21 mouse cellular contexts compared by ENCODE assay signal in genomic region chr2:25987817-25988216, GRCm38 (mm10).
"Had no signal": no experiment of that assay in that cellular context is flagged by ENCODE, and none has a peak within 500 bp of the region (broad histone marks: within the 10 kb centered on the region; RNA-seq: fewer than 3 reads in every experiment).

No protein-coding gene starts in this region.

- H3K9me3 ChIP-seq: liver, embryonic 15.5 days; lung, embryonic 15.5 days; megakaryocyte, embryonic 14.5 days; midbrain, embryonic 13.5 days; midbrain, embryonic 15.5 days; stomach, embryonic 15.5 days had no signal

- DNase-seq: liver, postnatal 0 days; lung, adult 2 months; lung, postnatal 14 days; lung, postnatal 36 days; retina, postnatal 1 day; right cerebral cortex, adult 18-20 months; right cerebral cortex, postnatal 25 days; right cerebral cortex, postnatal 4 days; thymus, adult 2 months; thymus, postnatal 25 days; thymus, postnatal 4 days had no signal

- H3K9ac ChIP-seq: liver, embryonic 15.5 days; liver, postnatal 0 days; lung, embryonic 15.5 days; midbrain, embryonic 13.5 days; midbrain, embryonic 15.5 days; stomach, embryonic 15.5 days had no signal

- ATAC-seq: liver, postnatal 0 days; lung, postnatal 0 days; midbrain, embryonic 13.5 days; midbrain, embryonic 15.5 days had no signal

- H3K27me3 ChIP-seq: lung, embryonic 15.5 days; midbrain, embryonic 13.5 days; midbrain, embryonic 15.5 days; stomach, embryonic 15.5 days had no signal

- H3K4me3 ChIP-seq: liver, embryonic 15.5 days; lung, embryonic 15.5 days; megakaryocyte, embryonic 14.5 days; midbrain, embryonic 13.5 days; midbrain, embryonic 15.5 days; stomach, embryonic 15.5 days had no signal

- H3K27ac ChIP-seq: liver, embryonic 15.5 days; lung, embryonic 15.5 days; macrophage; midbrain, embryonic 13.5 days; midbrain, embryonic 15.5 days; stomach, embryonic 15.5 days; stomach, postnatal 0 days had no signal

- H3K36me3 ChIP-seq: liver, embryonic 15.5 days; lung, embryonic 15.5 days; midbrain, embryonic 13.5 days; midbrain, embryonic 15.5 days; stomach, embryonic 15.5 days had no signal

- H3K4me2 ChIP-seq: liver, embryonic 15.5 days; lung, embryonic 15.5 days; midbrain, embryonic 11.5 days; midbrain, embryonic 13.5 days; midbrain, embryonic 15.5 days; stomach, embryonic 15.5 days had no signal

- H3K4me1 ChIP-seq: stomach, embryonic 15.5 days had no signal
